Mouse (Mus musculus) midbrain, postnatal 0 days (tissue): ENCODE data around the gene Irf7. TPM values are rescaled to one million over a fixed set of nuclear protein-coding genes. Genes with fewer than 3 reads are reported as not detected.

Experiments used
- ATAC-seq: fragments of 200-750 bp; cut with Nextera tagmentation; 2 replicates; pipeline ENCODE4 v1.8.0; 2017; ENCODE audit warnings: moderate number of reproducible peaks, mild to moderate bottlenecking, moderate TSS enrichment, moderate library complexity; ENCODE audit not compliant: low FRiP score
- DNase-seq: peaks from one replicate; pipeline ENCODE4 v3.0.0-alpha.2; 2015; ENCODE audit warnings: low spot score
- H3K27ac ChIP-seq: fragments of 300-500 bp; sonication (generic); 2 replicates; pipeline ENCODE4 v1.5.1; 2014; ENCODE audit warnings: low read depth, mild to moderate bottlenecking, low read length, mixed read lengths
- H3K27me3 ChIP-seq: fragments of 300-500 bp; sonication (generic); 2 replicates; pipeline ENCODE4 v1.6.1; 2014; ENCODE audit warnings: low read length, control low read depth, mixed read lengths; ENCODE audit not compliant: insufficient read depth
- H3K36me3 ChIP-seq: fragments of 300-500 bp; sonication (generic); 2 replicates; pipeline ENCODE4 v1.6.1; 2014; ENCODE audit warnings: low read length, control low read depth, mixed read lengths; ENCODE audit not compliant: insufficient read depth
- H3K4me1 ChIP-seq: fragments of 300-500 bp; sonication (generic); 2 replicates; pipeline ENCODE4 v1.6.1; 2014; ENCODE audit warnings: mild to moderate bottlenecking, control low read depth, antibody characterized with exemption, low read length, mixed read lengths; ENCODE audit not compliant: insufficient read depth
- H3K4me2 ChIP-seq: fragments of 300-500 bp; sonication (generic); 2 replicates; pipeline ENCODE4 v1.6.1; 2014; ENCODE audit warnings: low read depth, mild to moderate bottlenecking, low read length, mixed read lengths; ENCODE audit not compliant: poor library complexity, severe bottlenecking
- H3K4me3 ChIP-seq: fragments of 300-500 bp; sonication (generic); 2 replicates; pipeline ENCODE4 v1.5.1; 2014; ENCODE audit warnings: low read depth, mild to moderate bottlenecking, low read length, moderate library complexity
- H3K9ac ChIP-seq: fragments of 300-500 bp; sonication (generic); replicated peaks from 2 replicates; pipeline ENCODE4 v1.6.1; 2014; ENCODE audit warnings: mild to moderate bottlenecking, low read length, moderate library complexity, mixed read lengths; ENCODE audit not compliant: poor library complexity, severe bottlenecking
- H3K9me3 ChIP-seq: fragments of 300-500 bp; sonication (generic); 2 replicates; pipeline ENCODE4 v1.6.1; 2016; ENCODE audit warnings: low read length, control low read depth
- CTCF ChIP-seq: IDR thresholded peaks from 2 replicates; pipeline ENCODE4 v1.5.1; 2016; ENCODE audit warnings: antibody characterized with exemption, mild to moderate bottlenecking
- WGBS: fragments of 180-500 bp; shearing (Covaris S2); extraction: QIAGEN DNeasy Blood & Tissue Kit; methylation state at CpG from one replicate; pipeline ENCODE4 v1.1.7; 2014; 5-methylcytosine and 5-hydroxymethylcytosine counted together
- polyA plus RNA-seq: library from polyadenylated mRNA; unstranded; fragments of >200 nt; fragmentation: Nextera tagmentation; extraction: Ambion mirVana; gene quantifications from 2 replicates; pipeline ENCODE4 v1.2.1, GENCODE M21; 2015
- total RNA-seq: library from RNA; depleted of rRNA; stranded (reverse); fragments of >200 nt; gene quantifications from 2 replicates; pipeline ENCODE4 v1.2.3, GENCODE M21; 2014

Gene Irf7
- total and polyA plus RNA-seq, 2 experiments from 2014 or later, result 2.9 to 4.5 TPM

GRCm38 (mm10) chr7:141229702-141230101 lies 36.6 kb downstream of the Irf7 start:
- TF ChIP-seq CTCF, result no peak
- no peak for ATAC-seq

GRCm38 (mm10) chr7:141228279-141229067 lies 37.8 kb downstream of the Irf7 start, which contains the start of gene Phrf1:
TSS of gene Phrf1 (plus strand) at chr7:141228784.
- H3K4me2 ChIP-seq, result peak within 1 kb of the TSS; percentile 82
- no peaks in the 10 kb centered on the region for H3K27me3 ChIP-seq
- under 1% methylated on average over 76 of the region's 76 CpGs for WGBS
- DNase-seq (peak; percentile 91), ATAC-seq (peak; percentile 93)
- peak; percentile 100 for TF ChIP-seq CTCF
- H3K36me3 ChIP-seq, result peaks cover 22% of the 10 kb centered on the region
- peak within 1 kb of the TSS; percentile 97 for H3K4me3 ChIP-seq
- H3K9ac ChIP-seq, result peak within 1 kb of the TSS; percentile 95
- no peaks in the 10 kb centered on the region for H3K9me3 ChIP-seq
- H3K27ac ChIP-seq, result peak within 1 kb of the TSS; percentile 92
- peaks cover 8% of the 10 kb centered on the region; the same call in 1 of the 2 replicates for H3K4me1 ChIP-seq

More at GRCm38 (mm10) chr7:141229702-141230101, 36.6 kb downstream of the Irf7 start:
- H3K27ac ChIP-seq, result no peak overlapping the region
- peaks cover 8% of the 10 kb centered on the region; the same call in 1 of the 2 replicates for H3K4me1 ChIP-seq
- H3K36me3 ChIP-seq, result peaks cover 29% of the 10 kb centered on the region
- no peaks in the 10 kb centered on the region for H3K9me3 ChIP-seq
- H3K4me2 ChIP-seq, result peak overlapping the region; percentile 82
- peak overlapping the region; percentile 95 for H3K9ac ChIP-seq
- H3K27me3 ChIP-seq, result no peaks in the 10 kb centered on the region
- WGBS, result 61% methylated on average over 6 of the region's 6 CpGs
- H3K4me3 ChIP-seq, result peak overlapping the region; percentile 97
- no peak for DNase-seq

DNA sequence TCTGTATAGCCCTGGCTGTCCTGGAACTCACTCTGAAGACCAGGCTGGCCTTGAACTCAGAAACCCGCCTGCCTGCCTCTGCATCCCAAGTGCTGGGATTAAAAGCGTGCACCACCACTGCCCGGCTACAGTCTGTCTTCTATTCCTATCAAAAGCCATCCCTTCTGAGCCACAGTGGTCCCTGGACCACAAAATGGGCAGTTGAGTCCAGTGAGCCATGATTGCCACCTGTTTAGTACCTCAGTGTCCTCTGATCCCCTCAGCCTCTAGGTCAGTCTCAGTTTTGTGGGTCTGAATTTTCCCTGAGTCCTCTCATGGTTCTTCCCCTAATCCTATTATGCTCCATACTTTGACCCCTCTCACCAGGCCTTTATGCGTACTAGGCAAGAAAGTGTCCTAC lies 38.5 kb downstream of the Irf7 start:
- peak overlapping the region; percentile 23; the same call in 1 of the 2 replicates for H3K4me2 ChIP-seq
- peaks cover 15% of the 10 kb centered on the region for H3K36me3 ChIP-seq
- H3K9ac ChIP-seq, result no peak overlapping the region
- peak overlapping the region; percentile 97 for H3K4me3 ChIP-seq
- 70% methylated on average over 4 of the region's 4 CpGs for WGBS
- DNase-seq, result no peak
- TF ChIP-seq CTCF, result no peak
- ATAC-seq, result peak; percentile 17; the same call in 1 of the 2 replicates
- H3K27me3 ChIP-seq, result no peaks in the 10 kb centered on the region
- no peaks in the 10 kb centered on the region for H3K9me3 ChIP-seq
- peak overlapping the region; percentile 92; the same call in 1 of the 2 replicates for H3K27ac ChIP-seq
- peaks cover 8% of the 10 kb centered on the region; the same call in 1 of the 2 replicates for H3K4me1 ChIP-seq

GRCm38 (mm10) chr7:141226535-141226934 lies 39.7 kb downstream of the Irf7 start:
- ATAC-seq, result no peak
- H3K9ac ChIP-seq, result no peak overlapping the region
- peak; percentile 34; the same call in 1 of the 2 replicates for TF ChIP-seq CTCF
- no peak overlapping the region for H3K4me3 ChIP-seq
- peaks cover 7% of the 10 kb centered on the region for H3K36me3 ChIP-seq
- 89% methylated on average over 6 of the region's 6 CpGs for WGBS
- no peaks in the 10 kb centered on the region for H3K27me3 ChIP-seq
- H3K4me1 ChIP-seq, result peaks cover 16% of the 10 kb centered on the region
- H3K9me3 ChIP-seq, result no peaks in the 10 kb centered on the region
- DNase-seq, result no peak
- H3K27ac ChIP-seq, result no peak overlapping the region
- H3K4me2 ChIP-seq, result no peak overlapping the region

DNA sequence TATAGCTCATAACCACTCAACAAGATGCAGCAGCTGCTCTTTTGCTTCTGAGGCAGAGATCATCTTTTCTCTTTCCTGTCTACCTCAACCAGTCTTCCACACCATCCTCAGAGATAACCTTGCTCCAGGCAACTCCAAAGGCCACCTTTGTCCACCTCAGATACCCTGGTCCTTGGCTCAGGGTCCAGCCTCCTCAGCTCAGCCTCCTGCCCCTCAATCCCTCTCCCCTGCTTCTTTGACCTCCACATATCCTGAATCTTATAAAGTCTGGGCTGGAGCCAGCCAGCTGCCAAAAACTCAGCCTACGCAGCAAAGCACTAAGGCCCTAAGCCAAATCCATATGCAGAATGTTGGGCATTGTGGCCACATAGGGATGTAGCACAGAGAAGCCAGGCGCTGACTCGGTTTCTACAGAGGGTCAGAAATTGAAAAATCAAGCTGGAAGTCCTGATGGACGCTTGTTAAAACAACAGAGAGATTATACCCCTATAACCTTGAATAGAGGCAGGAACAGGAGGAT lies 43.5 kb downstream of the Irf7 start:
- TF ChIP-seq CTCF, result no peak
- no peak for DNase-seq
- ATAC-seq, result no peak
- no peaks in the 10 kb centered on the region for H3K27me3 ChIP-seq
- H3K4me1 ChIP-seq, result peaks cover 8% of the 10 kb centered on the region
- H3K36me3 ChIP-seq, result 0 out of 2 replicates have a peak, but pooled peaks cover 4% of the 10 kb centered on the region
- no peak overlapping the region for H3K9ac ChIP-seq
- H3K9me3 ChIP-seq, result no peaks in the 10 kb centered on the region
- WGBS, result 90% methylated on average over 4 of the region's 4 CpGs
- peak overlapping the region; percentile 72; the same call in 1 of the 2 replicates for H3K4me2 ChIP-seq
- no peak overlapping the region for H3K27ac ChIP-seq
- no peak overlapping the region; the same call in 1 of the 2 replicates for H3K4me3 ChIP-seq

- H3K4me2 ChIP-seq, result peak overlapping the region; percentile 72
- H3K27ac ChIP-seq, result 0 out of 2 replicates have a peak overlapping the region, but pooled peaks have one; percentile 38
- H3K4me3 ChIP-seq, result peak overlapping the region; percentile 43
- H3K4me1 ChIP-seq, result peaks cover 8% of the 10 kb centered on the region
- no peak for DNase-seq
- 0 out of 2 replicates have a peak, but pooled peaks cover 4% of the 10 kb centered on the region for H3K36me3 ChIP-seq
- ATAC-seq, result no peak
- WGBS, result 7% methylated on average over 8 of the region's 8 CpGs
- no peaks in the 10 kb centered on the region for H3K9me3 ChIP-seq
- no peaks in the 10 kb centered on the region for H3K27me3 ChIP-seq
- H3K9ac ChIP-seq, result peak overlapping the region; percentile 62
- no peak for TF ChIP-seq CTCF
Observed at GRCm38 (mm10) chr7:141222126-141222467, 44.2 kb downstream of the Irf7 start.
